Mouse (Mus musculus) urinary bladder, postnatal 36 days (tissue): ENCODE data around the gene H2al1d.
"Not testable (repeated sequence)": the region's sequence is repeated elsewhere in the genome, so short reads cannot be mapped to it uniquely, and the experiment has no call there.

Source experiments
- DNase-seq, 2 experiments: peaks; one replicate each; pipeline ENCODE4 v3.0.0; 2022; ENCODE audit warnings: low spot score in 2 of 2, mixed read lengths in 1 of 2

Gene H2al1d

DNA sequence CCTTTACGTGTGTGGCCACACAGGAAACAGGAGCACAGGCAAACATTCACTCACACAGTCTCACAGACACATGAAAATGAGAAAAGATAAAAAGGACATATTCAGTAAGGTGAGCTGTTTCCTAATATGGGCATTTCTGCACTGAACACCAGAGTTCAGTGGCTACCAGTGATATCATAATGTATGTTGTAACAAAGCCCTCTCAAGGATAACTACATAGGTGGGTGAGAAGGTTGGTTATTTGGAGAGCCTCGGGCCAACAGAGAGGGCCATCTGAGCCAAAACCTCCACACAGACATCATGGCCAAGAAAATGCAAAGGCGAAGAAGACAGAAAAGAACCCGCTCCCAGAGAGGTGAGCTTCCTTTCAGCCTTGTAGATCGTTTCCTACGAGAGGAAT is at the start of gene H2al1d:
H2al1d (plus strand) TSS at position 301 of the 400 bp plus-strand sequence.
- DNase-seq, result not testable (repeated sequence)

GRCm38 (mm10) chrX:11264918-11265317 is 43.7 kb upstream of the H2al1d start:
- no peak for DNase-seq

DNA sequence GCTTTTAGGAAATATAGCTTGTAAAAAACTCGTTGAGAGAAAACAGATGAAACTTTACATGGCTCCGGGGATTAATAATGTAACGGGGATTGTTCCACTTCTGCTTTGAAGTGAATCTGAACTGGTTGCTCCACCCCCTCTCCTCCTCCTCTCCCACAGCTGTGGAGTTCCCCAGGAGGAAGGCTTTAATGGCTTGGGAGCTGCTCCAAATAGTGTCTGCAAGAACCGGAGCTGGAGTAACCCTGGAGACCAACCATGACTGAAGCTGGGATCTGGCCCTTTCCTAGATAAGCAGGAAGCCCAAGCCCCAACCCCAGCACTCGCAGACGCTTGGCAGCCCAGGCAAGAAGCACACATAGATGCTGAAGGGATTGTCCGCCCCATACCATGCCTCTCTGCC is 40.8 kb upstream of the H2al1d start:
- peak in 1 of 2 experiments; percentile 14 for DNase-seq

GRCm38 (mm10) chrX:11269074-11269473 is 39.5 kb upstream of the H2al1d start:
- peak in 1 of 2 experiments; percentile 4 for DNase-seq

DNA sequence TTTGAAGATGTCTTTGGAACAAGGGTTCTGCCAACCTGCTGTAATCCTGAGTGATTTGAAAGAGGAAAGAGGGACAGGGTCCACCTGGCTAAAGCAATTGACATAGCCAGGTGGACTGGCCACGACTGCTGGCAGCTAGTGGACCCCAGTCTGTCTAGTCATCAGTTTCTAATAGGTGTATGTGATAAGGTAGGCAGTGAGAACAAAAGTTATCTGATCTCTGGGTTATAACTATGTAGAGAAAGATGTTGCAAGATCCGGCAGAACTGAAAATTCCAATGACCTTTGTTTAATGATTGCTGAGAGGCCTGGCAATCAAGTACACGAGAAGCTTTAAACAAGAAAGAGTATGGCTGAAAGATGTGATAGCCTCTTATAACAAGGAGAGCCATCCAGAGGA is 35.4 kb upstream of the H2al1d start:
- DNase-seq, result no peak

DNA sequence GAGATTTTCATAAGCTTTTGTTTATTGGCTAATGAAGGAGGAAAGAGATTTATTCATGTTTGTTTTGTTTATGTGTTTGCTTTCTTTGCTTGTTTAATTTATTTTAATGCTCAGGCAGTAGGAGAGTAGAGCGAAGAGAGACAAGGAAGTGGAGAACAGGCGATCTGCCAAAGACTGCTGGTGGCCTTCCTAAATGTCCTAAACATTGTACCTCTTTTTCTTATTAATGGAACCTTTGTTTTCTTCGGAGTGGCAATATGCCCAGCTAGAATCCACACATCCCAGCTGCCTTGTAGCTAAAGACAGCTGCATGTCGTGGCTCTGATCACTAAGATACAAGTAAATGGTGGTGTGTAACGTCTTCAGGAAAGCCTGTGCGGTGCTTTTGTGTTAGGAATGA is 31.5 kb upstream of the H2al1d start:
- DNase-seq, result no peak

DNA sequence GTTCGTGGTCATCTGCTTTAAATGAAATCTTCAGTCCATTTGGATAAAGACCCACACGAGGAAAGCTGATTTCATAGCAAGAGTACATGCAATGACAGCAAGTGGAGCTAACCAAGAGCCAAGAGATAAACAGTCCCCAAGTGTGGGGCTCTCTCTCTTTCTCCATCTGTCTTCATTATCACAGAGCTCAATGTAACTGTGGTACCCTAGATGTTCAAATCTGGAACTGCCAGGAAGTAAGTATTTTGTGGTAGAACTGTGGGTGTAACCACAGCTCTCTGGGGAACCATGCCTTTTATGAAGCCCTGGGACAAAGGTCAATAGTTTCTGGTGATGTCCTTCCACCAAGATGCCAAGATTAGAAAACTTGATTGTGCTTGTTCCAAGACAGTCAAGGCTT is 27.9 kb upstream of the H2al1d start:
- DNase-seq, result no peak

DNA sequence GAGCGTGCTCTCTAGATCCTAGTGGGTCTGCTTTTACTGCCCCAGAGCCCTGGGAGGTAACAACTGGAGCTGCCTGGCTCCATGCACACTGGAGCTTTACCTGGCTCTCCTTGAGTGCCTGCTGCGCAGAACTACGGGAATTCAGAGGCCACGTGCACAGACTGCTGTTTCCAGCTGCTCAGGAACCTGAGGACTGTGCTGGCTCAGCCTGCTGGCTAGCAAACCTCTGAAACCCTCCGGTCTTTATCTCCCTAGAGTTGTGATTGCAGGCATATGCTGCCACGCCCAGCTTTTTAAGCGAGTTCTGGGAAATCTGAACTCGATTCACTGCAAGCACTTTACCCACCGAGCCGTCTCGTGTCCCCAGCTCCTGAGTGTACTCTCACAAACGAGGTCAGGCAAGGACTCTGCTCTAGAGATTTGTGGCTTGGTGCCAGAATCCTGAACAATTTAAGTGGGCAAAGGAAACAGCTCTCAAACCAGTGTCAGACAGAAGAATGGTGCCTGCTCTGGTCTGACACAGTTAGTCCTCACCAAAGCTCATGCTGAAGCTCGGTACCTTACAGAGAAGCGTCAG is 20.2 kb upstream of the H2al1d start:
- no peak for DNase-seq

DNA sequence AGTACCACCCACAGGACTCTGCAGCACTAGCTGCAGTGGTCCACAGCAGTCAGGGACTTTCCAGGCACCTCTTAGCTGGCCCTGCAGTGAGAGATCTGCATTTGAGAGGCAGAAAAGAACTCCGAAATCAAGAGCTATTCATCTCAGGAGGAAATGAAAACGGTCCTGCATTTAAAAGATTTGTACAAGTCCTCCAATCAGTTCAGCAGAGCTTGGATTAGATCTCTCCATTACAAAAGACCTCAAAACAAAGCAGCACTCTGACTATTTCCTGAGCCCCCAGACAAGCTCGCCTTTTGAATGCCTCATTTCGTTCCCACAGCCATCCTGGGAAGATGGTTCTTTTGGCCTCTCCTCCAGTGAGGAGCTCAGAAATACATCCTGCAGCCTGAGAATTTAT is 19.4 kb upstream of the H2al1d start:
- DNase-seq, result no peak

DNA sequence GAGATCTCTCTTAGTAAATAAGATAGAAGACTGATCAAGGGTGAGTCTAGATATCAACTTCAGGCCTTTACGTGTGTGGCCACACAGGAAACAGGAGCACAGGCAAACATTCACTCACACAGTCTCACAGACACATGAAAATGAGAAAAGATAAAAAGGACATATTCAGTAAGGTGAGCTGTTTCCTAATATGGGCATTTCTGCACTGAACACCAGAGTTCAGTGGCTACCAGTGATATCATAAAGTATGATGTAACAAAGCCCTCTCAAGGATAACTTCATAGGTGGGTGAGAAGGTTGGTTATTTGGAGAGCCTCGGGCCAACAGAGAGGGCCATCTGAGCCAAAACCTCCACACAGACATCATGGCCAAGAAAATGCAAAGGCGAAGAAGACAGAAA is 9.7 kb upstream of the H2al1d start, which contains the start of gene H2al1a:
H2al1a (plus strand) TSS at position 301 of the 400 bp plus-strand sequence.
- DNase-seq, result not testable (repeated sequence)

- DNase-seq, result not testable (repeated sequence)
These were observed 6.5 kb upstream of the H2al1d start, which contains the start of gene H2al1b for GRCm38 (mm10) chrX:11302132-11302531. Gene H2al1b (plus strand): TSS chrX:11302432.

- not testable (repeated sequence) for DNase-seq
These were observed 3.3 kb upstream of the H2al1d start, which contains the start of gene H2al1c for GRCm38 (mm10) chrX:11305355-11305754. Gene H2al1c (plus strand): TSS chrX:11305655.

GRCm38 (mm10) chrX:11311634-11312033 is 3.0 kb downstream of the H2al1d start, which contains the start of gene H2al1e:
Gene H2al1e (plus strand): TSS chrX:11311934.
- not testable (repeated sequence) for DNase-seq

GRCm38 (mm10) chrX:11314858-11315257 is 6.2 kb downstream of the H2al1d start, which contains the start of gene H2al1f:
Gene H2al1f (plus strand): TSS chrX:11315158.
- DNase-seq, result not testable (repeated sequence)

GRCm38 (mm10) chrX:11317956-11318355 is 9.3 kb downstream of the H2al1d start, which contains the start of gene H2al1g:
Gene H2al1g (plus strand): TSS chrX:11318256.
- not testable (repeated sequence) for DNase-seq

DNA sequence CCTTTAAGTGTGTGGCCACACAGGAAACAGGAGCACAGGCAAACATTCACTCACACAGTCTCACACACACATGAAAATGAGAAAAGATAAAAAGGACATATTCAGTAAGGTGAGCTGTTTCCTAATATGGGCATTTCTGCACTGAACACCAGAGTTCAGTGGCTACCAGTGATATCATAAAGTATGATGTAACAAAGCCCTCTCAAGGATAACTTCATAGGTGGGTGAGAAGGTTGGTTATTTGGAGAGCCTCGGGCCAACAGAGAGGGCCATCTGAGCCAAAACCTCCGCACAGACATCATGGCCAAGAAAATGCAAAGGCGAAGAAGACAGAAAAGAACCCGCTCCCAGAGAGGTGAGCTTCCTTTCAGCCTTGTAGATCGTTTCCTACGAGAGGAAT is 12.6 kb downstream of the H2al1d start, which contains the start of gene H2al1h:
H2al1h (plus strand) TSS at position 301 of the 400 bp plus-strand sequence.
- DNase-seq, result not testable (repeated sequence)

- not testable (repeated sequence) for DNase-seq
These were observed 15.7 kb downstream of the H2al1d start, which contains the start of gene H2al1i for GRCm38 (mm10) chrX:11324359-11324758. Gene H2al1i (plus strand): TSS chrX:11324659.

GRCm38 (mm10) chrX:11327522-11327921 is 18.9 kb downstream of the H2al1d start, which contains the start of gene H2al1j:
Gene H2al1j (plus strand): TSS chrX:11327822.
- not testable (repeated sequence) for DNase-seq

DNA sequence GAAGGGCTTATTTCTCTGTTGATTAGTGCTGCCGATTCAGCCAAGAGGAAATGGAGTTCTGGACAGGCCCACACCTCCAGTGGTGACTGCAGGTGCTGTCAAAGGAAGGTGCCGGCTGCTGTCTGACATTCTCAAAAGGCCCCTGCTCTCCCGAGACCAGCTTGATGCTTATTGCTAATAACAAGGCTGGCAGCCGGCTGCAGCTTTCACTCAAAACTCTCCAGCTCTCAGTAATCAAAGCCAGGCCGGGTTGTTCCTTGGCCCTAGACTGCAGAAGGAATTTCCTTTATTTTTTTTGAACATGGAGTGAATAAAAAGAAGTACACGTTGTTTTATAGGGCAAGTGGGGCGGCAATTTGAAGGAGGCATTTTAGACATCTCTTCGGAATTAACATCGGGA is 37.1 kb downstream of the H2al1d start:
- no peak for DNase-seq

DNA sequence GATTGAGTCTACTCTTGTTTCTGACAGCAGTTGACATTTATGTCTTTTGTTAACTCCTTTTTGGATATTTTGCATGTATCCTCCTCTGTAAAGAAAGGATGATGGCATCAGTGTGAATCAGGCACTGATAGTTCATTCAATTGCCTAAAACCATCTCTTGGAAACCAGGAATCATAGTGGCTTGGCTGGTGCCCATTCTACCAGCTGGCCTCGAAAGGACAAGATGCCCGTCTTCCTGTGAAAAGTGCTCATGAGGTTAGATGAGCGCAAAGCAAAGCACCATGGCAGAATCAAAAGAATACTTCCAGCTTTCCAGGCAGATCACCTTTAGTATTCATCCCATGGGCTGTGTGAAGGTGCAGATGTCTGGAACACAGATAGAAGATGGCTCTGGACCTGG is 38.1 kb downstream of the H2al1d start:
- DNase-seq, result no peak
